In genomic region chr15:27782383-27783036, GRCm38 (mm10) we compare ENCODE assay signal across 8 mouse cellular contexts.
DNase-seq lines count a peak whose midpoint lies in the region; ATAC-seq and TF ChIP-seq lines count a peak whose summit lies in the region.

No protein-coding gene starts in this region.

- H3K4me1 ChIP-seq in bone marrow macrophage, adult 2 months (ENCODE audit: control insufficient read depth, insufficient read depth, low read length) = peaks cover 32% of the 10 kb centered on the region
- H3K4me1 ChIP-seq in embryonic fibroblast, embryonic 13.5 days (ENCODE audit: control insufficient read depth, insufficient read depth, low read length) = peaks cover 33% of the 10 kb centered on the region
- peaks cover 21% of the 10 kb centered on the region for H3K4me1 ChIP-seq in hindbrain, embryonic 11.5 days (replicated peaks; ENCODE audit: control insufficient read depth, insufficient read depth, low read length)
- H3K4me1 ChIP-seq in limb, embryonic 13.5 days = peaks cover 98% of the 10 kb centered on the region
- H3K4me1 ChIP-seq in stomach, embryonic 14.5 days (ENCODE audit: control insufficient read depth, insufficient read depth, low read length) = peaks cover 73% of the 10 kb centered on the region
- H3K4me1 ChIP-seq in cerebellum, adult 2 months (ENCODE audit: control insufficient read depth, insufficient read depth, low read length) = peaks cover 38% of the 10 kb centered on the region

- H3K36me3 ChIP-seq in hindbrain, embryonic 11.5 days (ENCODE audit: control insufficient read depth, insufficient read depth, low read length) = no peaks in the 10 kb centered on the region
- H3K36me3 ChIP-seq in limb, embryonic 13.5 days = peaks cover 14% of the 10 kb centered on the region
- no peaks in the 10 kb centered on the region for H3K36me3 ChIP-seq in stomach, embryonic 14.5 days (ENCODE audit: control insufficient read depth, insufficient read depth, low read length)

- no peaks in the 10 kb centered on the region for H3K27me3 ChIP-seq in hindbrain, embryonic 11.5 days (ENCODE audit: control insufficient read depth, insufficient read depth, low read length)
- no peaks in the 10 kb centered on the region for H3K27me3 ChIP-seq in limb, embryonic 13.5 days
- no peaks in the 10 kb centered on the region for H3K27me3 ChIP-seq in stomach, embryonic 14.5 days (ENCODE audit: control insufficient read depth, insufficient read depth, low read length)
- H3K27me3 ChIP-seq in cerebellum, adult 2 months (ENCODE audit: control insufficient read depth, insufficient read depth, low read length) = no peaks in the 10 kb centered on the region

- H3K9ac ChIP-seq in hindbrain, embryonic 11.5 days (ENCODE audit: low read depth, low read length) = no peak overlapping the region
- no peak overlapping the region for H3K9ac ChIP-seq in limb, embryonic 13.5 days
- no peak overlapping the region for H3K9ac ChIP-seq in stomach, embryonic 14.5 days (replicated peaks; ENCODE audit: low read depth, low read length)

- no peak for DNase-seq in hindbrain, embryonic 11.5 days (ENCODE audit: low spot score)
- no peak for DNase-seq in c-Kit-positive CD71-positive TER-119-positive erythroid progenitor cells, embryonic 14.5 days (ENCODE audit: low spot score)
- DNase-seq in cerebellum, adult 2 months = no peak
- no peak for DNase-seq in left cerebral cortex, postnatal 4 days

- no peak overlapping the region for H3K4me2 ChIP-seq in hindbrain, embryonic 11.5 days (replicated peaks; ENCODE audit: low read depth, low read length)
- H3K4me2 ChIP-seq in limb, embryonic 13.5 days (replicated peaks) = peak overlapping the region; percentile 67
- H3K4me2 ChIP-seq in stomach, embryonic 14.5 days (replicated peaks; ENCODE audit: low read depth, low read length) = no peak overlapping the region

- ATAC-seq in hindbrain, embryonic 11.5 days (ENCODE audit: low FRiP score) = no peak
- ATAC-seq in limb, embryonic 13.5 days (ENCODE audit: low FRiP score, low read depth) = peak; percentile 85
- peak; percentile 29; the same call in 1 of the 2 replicates for ATAC-seq in stomach, embryonic 14.5 days (ENCODE audit: insufficient number of reproducible peaks, insufficient read depth, low FRiP score, low read depth)

- peak overlapping the region; percentile 96 for H3K27ac ChIP-seq in bone marrow macrophage, adult 2 months (ENCODE audit: insufficient read depth, low read depth, low read length)
- peak overlapping the region; percentile 93 for H3K27ac ChIP-seq in embryonic fibroblast, embryonic 13.5 days (ENCODE audit: insufficient read depth, low read length)
- peak overlapping the region; percentile 75; the same call in 1 of the 2 replicates for H3K27ac ChIP-seq in hindbrain, embryonic 11.5 days (ENCODE audit: low read depth, low read length)
- peak overlapping the region; percentile 97 for H3K27ac ChIP-seq in limb, embryonic 13.5 days
- peak overlapping the region; percentile 94 for H3K27ac ChIP-seq in stomach, embryonic 14.5 days (ENCODE audit: low read length)
- no peak overlapping the region for H3K27ac ChIP-seq in cerebellum, adult 2 months (ENCODE audit: insufficient read depth, low read length)

- intact Hi-C loops in left cerebral cortex, postnatal 4 days (cut with DNase I) = no loop called here

- no peak for TF ChIP-seq POLR2A in bone marrow macrophage, adult 2 months (IDR thresholded peaks at IDR 0.05; ENCODE audit: borderline replicate concordance, low read depth, low read length)
- TF ChIP-seq POLR2A in embryonic fibroblast, embryonic 13.5 days (IDR thresholded peaks at IDR 0.05; ENCODE audit: low read depth, low read length) = no peak
- no peak for TF ChIP-seq POLR2A in cerebellum, adult 2 months (IDR thresholded peaks at IDR 0.05; ENCODE audit: borderline replicate concordance, insufficient read depth, low read length)

- 0 out of 2 replicates have a peak overlapping the region, but pooled peaks have one; percentile 17 for H3K4me3 ChIP-seq in bone marrow macrophage, adult 2 months (ENCODE audit: insufficient read depth, low read length)
- H3K4me3 ChIP-seq in embryonic fibroblast, embryonic 13.5 days (ENCODE audit: insufficient read depth, low read length) = no peak overlapping the region
- H3K4me3 ChIP-seq in hindbrain, embryonic 11.5 days (ENCODE audit: low read depth, low read length) = no peak overlapping the region
- H3K4me3 ChIP-seq in limb, embryonic 13.5 days = peak overlapping the region; percentile 64; the same call in 1 of the 2 replicates
- H3K4me3 ChIP-seq in stomach, embryonic 14.5 days (ENCODE audit: low read depth, low read length) = no peak overlapping the region
- no peak overlapping the region for H3K4me3 ChIP-seq in cerebellum, adult 2 months (replicated peaks; ENCODE audit: insufficient read depth, low read depth, low read length)

- TF ChIP-seq CTCF in bone marrow macrophage, adult 2 months (IDR thresholded peaks at IDR 0.05; ENCODE audit: low read depth, low read length) = no peak
- TF ChIP-seq CTCF in embryonic fibroblast, embryonic 13.5 days (IDR thresholded peaks at IDR 0.05; ENCODE audit: borderline replicate concordance, insufficient read depth, low read length) = no peak
- no peak for TF ChIP-seq CTCF in cerebellum, adult 2 months (IDR thresholded peaks at IDR 0.05; ENCODE audit: borderline replicate concordance, insufficient read depth, low read depth, low read length)

- no peaks in the 10 kb centered on the region for H3K9me3 ChIP-seq in hindbrain, embryonic 11.5 days (ENCODE audit: control insufficient read depth, low read length)
- no peaks in the 10 kb centered on the region for H3K9me3 ChIP-seq in limb, embryonic 13.5 days
- no peaks in the 10 kb centered on the region for H3K9me3 ChIP-seq in stomach, embryonic 14.5 days (ENCODE audit: control insufficient read depth, low read depth, low read length)

- 64% methylated on average over 15 of the region's 15 CpGs for WGBS in hindbrain, embryonic 11.5 days
- WGBS in limb, embryonic 13.5 days = 10% methylated on average over 15 of the region's 15 CpGs
- 46% methylated on average over 15 of the region's 15 CpGs for WGBS in stomach, embryonic 14.5 days
- 41% methylated on average over 15 of the region's 15 CpGs for WGBS in cerebellum, adult 2 months

Comparison
In these comparisons a context has a peak if more than half of its experiments do, and no peak if none do; other contexts are left out.
1. H3K4me3 ChIP-seq: peak in bone marrow macrophage, adult 2 months (single experiment) and limb, embryonic 13.5 days (single experiment); none in embryonic fibroblast, embryonic 13.5 days (single experiment), hindbrain, embryonic 11.5 days (single experiment), stomach, embryonic 14.5 days (single experiment) and cerebellum, adult 2 months (single experiment).